Mouse (Mus musculus): ENCODE results near the gene Spry2. TPM values are rescaled to one million over a fixed set of nuclear protein-coding genes. Genes with fewer than 3 reads are reported as not detected.

Gene Spry2
- polyA plus RNA-seq, 1 experiment from 2014 or later: 71.3 TPM

DNA sequence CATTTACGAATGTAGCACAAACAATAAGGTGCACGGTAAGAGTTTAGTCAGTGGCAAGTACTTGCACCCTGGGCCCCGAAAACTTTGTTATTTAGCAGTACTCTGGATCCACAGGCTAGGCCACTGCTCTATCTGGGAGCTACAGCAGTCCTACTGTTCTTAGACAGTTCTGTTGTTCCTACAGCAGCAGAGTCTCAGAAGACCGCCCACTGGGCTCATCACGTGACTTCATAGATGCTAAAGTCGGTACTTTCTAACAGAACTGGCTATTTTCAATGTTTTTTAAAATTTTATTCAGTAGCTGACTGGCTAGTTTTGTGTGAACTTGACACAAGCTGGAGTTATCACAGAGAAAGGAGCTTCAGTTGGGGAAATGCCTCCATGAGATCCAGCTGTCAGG is 11.4 kb downstream of the Spry2 start:
- H3K4me2 ChIP-seq (ENCODE audit: low read depth, severe bottlenecking): no peak overlapping the region
- WGBS: 83% methylated on average over 6 of the region's 6 CpGs
- no peak overlapping the region for H3K27ac ChIP-seq (replicated peaks; ENCODE audit: low read depth, low read length)
- H3K9me3 ChIP-seq (ENCODE audit: control insufficient read depth, low read length): no peaks in the 10 kb centered on the region
- H3K9ac ChIP-seq (ENCODE audit: low read length): no peak overlapping the region
- H3K36me3 ChIP-seq (ENCODE audit: control insufficient read depth, insufficient read depth, low read length): no peaks in the 10 kb centered on the region
- H3K4me1 ChIP-seq (ENCODE audit: control insufficient read depth, insufficient read depth, low read length): no peaks in the 10 kb centered on the region
- ATAC-seq (ENCODE audit: insufficient number of reproducible peaks, low FRiP score, low TSS enrichment, low read depth): no peak
- DNase-seq (ENCODE audit: low spot score): no peak
- H3K27me3 ChIP-seq (ENCODE audit: control insufficient read depth, insufficient read depth, low read length): no peaks in the 10 kb centered on the region
- H3K4me3 ChIP-seq (ENCODE audit: low read depth, low read length): no peak overlapping the region

DNA sequence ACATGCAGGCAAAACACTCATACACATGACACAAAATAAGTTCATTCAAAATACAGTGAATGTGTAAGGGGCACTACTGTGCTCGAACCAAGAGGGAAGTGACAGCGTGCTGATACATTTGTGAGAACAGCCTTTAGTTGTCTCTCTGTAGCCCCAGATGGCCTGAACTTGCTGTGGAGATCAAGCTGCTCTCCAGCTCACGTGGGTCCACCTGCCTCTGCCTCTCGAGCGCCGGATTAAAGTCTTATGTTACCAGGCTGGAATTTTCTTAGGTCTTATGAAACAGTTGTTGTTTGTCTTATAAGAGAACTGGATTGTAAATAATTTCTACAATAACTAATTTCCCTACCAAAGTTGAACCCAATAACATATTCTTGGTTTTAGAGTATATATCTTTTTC is 13.4 kb downstream of the Spry2 start:
- no peaks in the 10 kb centered on the region for H3K27me3 ChIP-seq (ENCODE audit: control insufficient read depth, insufficient read depth, low read length)
- WGBS: 84% methylated on average over 6 of the region's 6 CpGs
- no peaks in the 10 kb centered on the region for H3K4me1 ChIP-seq (ENCODE audit: control insufficient read depth, insufficient read depth, low read length)
- no peaks in the 10 kb centered on the region for H3K36me3 ChIP-seq (ENCODE audit: control insufficient read depth, insufficient read depth, low read length)
- H3K4me3 ChIP-seq (ENCODE audit: low read depth, low read length): no peak overlapping the region
- no peak overlapping the region for H3K9ac ChIP-seq (ENCODE audit: low read length)
- DNase-seq (ENCODE audit: low spot score) (no peak), ATAC-seq (ENCODE audit: insufficient number of reproducible peaks, low FRiP score, low TSS enrichment, low read depth) (peak; percentile 31; the same call in 1 of the 2 replicates)
- no peak overlapping the region for H3K4me2 ChIP-seq (ENCODE audit: low read depth, severe bottlenecking)
- no peak overlapping the region for H3K27ac ChIP-seq (replicated peaks; ENCODE audit: low read depth, low read length)
- no peaks in the 10 kb centered on the region for H3K9me3 ChIP-seq (ENCODE audit: control insufficient read depth, low read length)

DNA sequence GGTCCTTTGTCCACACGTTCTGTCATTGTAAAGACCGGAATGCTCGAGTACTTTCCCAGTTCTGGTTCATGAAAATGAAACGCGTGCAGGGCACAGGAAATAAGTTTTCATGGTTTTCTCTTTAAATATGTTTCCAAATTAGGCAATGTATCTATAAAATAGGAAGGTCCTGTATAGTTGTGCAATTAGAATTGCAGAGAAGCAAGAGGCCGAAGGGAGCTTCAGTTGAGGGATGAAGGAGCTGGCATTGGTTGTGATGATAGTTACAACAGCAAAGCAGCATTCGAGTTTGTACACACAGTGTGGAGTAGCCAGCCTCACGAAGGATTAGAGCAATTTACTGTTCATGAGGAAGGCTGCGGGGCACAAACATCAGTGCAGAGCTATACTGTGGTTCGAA is 18.3 kb downstream of the Spry2 start:
- H3K9me3 ChIP-seq (ENCODE audit: control insufficient read depth, low read length): no peaks in the 10 kb centered on the region
- no peak overlapping the region for H3K27ac ChIP-seq (replicated peaks; ENCODE audit: low read depth, low read length)
- H3K36me3 ChIP-seq (ENCODE audit: control insufficient read depth, insufficient read depth, low read length): no peaks in the 10 kb centered on the region
- WGBS: 87% methylated on average over 10 of the region's 10 CpGs
- DNase-seq (ENCODE audit: low spot score) (no peak), ATAC-seq (ENCODE audit: insufficient number of reproducible peaks, low FRiP score, low TSS enrichment, low read depth) (no peak)
- H3K9ac ChIP-seq (ENCODE audit: low read length): no peak overlapping the region
- H3K4me3 ChIP-seq (ENCODE audit: low read depth, low read length): no peak overlapping the region
- no peaks in the 10 kb centered on the region for H3K27me3 ChIP-seq (ENCODE audit: control insufficient read depth, insufficient read depth, low read length)
- H3K4me1 ChIP-seq (ENCODE audit: control insufficient read depth, insufficient read depth, low read length): no peaks in the 10 kb centered on the region; the same call in 1 of the 2 replicates
- H3K4me2 ChIP-seq (ENCODE audit: low read depth, severe bottlenecking): no peak overlapping the region

GRCm38 (mm10) chr14:105876375-105876774 is 20.2 kb downstream of the Spry2 start:
- H3K9ac ChIP-seq (ENCODE audit: low read length): no peak overlapping the region

DNA sequence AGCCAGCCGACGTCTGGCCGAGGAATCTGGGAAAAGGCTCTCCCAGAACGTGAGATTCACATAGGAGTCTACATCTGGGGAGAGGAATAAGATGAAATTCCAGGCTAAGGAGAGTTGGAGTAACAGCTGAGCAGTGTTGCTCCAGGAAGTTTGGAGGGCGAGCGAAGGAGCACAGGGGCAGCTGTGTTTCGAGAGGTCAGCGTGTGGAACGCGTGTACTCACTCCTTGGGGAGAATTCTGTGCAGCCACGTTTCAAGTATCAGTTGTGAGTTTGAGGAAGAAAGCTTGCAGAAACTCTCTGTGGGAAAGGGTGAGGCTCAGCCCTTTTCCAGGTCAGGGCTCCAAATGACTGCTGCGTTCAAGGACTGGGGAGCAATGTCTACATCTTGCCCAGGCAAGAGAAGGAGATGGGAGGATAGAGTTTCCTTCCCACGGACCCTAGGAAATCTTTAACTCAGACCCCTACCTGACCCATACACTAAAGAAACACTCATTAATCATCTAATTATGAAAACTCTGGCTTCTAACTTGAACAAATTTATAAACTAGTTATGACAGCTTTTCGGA is 26.2 kb downstream of the Spry2 start:
- Histone ChIP-seq H3K27me3 (ENCODE audit: control insufficient read depth, insufficient read depth, low read length) (no peaks in the 10 kb centered on the region), H3K27ac (replicated peaks; ENCODE audit: low read depth, low read length) (0 out of 2 replicates have a peak overlapping the region, but pooled peaks have one; percentile 0), H3K9me3 (ENCODE audit: control insufficient read depth, low read length) (no peaks in the 10 kb centered on the region), H3K4me3 (ENCODE audit: low read depth, low read length) (no peak overlapping the region), H3K4me1 (ENCODE audit: control insufficient read depth, insufficient read depth, low read length) (0 out of 2 replicates have a peak, but pooled peaks cover 2% of the 10 kb centered on the region), H3K9ac (ENCODE audit: low read length) (no peak overlapping the region), H3K4me2 (ENCODE audit: low read depth, severe bottlenecking) (no peak overlapping the region), H3K36me3 (ENCODE audit: control insufficient read depth, insufficient read depth, low read length) (no peaks in the 10 kb centered on the region)
- DNase-seq (ENCODE audit: low spot score): peak; percentile 33
- WGBS: 69% methylated on average over 14 of the region's 14 CpGs
- peak; percentile 17; the same call in 1 of the 2 replicates for ATAC-seq (ENCODE audit: insufficient number of reproducible peaks, low FRiP score, low TSS enrichment, low read depth)

More at GRCm38 (mm10) chr14:105876375-105876774, 20.2 kb downstream of the Spry2 start:
- Histone ChIP-seq H3K4me2 (ENCODE audit: low read depth, severe bottlenecking) (no peak overlapping the region), H3K36me3 (ENCODE audit: control insufficient read depth, insufficient read depth, low read length) (no peaks in the 10 kb centered on the region), H3K4me1 (ENCODE audit: control insufficient read depth, insufficient read depth, low read length) (no peaks in the 10 kb centered on the region; the same call in 1 of the 2 replicates), H3K9me3 (ENCODE audit: control insufficient read depth, low read length) (no peaks in the 10 kb centered on the region), H3K4me3 (ENCODE audit: low read depth, low read length) (no peak overlapping the region), H3K27me3 (ENCODE audit: control insufficient read depth, insufficient read depth, low read length) (no peaks in the 10 kb centered on the region), H3K27ac (replicated peaks; ENCODE audit: low read depth, low read length) (no peak overlapping the region)
- ATAC-seq (ENCODE audit: insufficient number of reproducible peaks, low FRiP score, low TSS enrichment, low read depth) (no peak), DNase-seq (ENCODE audit: low spot score) (no peak)
- WGBS: 64% methylated on average over 7 of the region's 7 CpGs

DNA sequence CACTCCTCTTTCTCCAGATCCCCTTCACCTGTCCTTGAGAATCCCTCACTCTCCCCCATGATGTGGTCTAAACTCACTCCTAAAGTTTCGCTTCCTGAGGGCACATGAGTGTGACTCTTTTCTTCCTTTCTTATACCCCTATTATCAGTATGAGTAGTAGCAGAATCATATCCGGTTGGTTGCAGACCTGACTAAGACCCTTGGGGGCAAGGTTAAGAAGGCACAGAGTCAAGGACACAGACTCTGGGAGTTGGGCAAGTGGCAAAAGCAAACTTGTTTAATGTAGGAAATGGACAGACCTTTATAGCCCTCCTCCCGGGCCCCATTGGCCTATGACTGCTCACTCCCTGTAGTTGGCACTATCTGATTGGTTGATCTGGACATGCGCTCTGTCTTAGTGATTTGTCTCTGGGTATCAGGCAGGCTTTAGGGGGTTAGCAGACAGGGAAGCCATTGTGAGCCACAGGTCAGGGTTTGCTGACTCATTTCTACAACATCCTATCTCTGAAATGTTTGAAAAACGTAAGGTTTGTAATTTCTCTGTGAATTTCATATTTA is 31.2 kb downstream of the Spry2 start:
- ATAC-seq (ENCODE audit: insufficient number of reproducible peaks, low FRiP score, low TSS enrichment, low read depth): no peak
- Histone ChIP-seq H3K36me3 (ENCODE audit: control insufficient read depth, insufficient read depth, low read length) (no peaks in the 10 kb centered on the region), H3K27ac (replicated peaks; ENCODE audit: low read depth, low read length) (no peak overlapping the region), H3K27me3 (ENCODE audit: control insufficient read depth, insufficient read depth, low read length) (no peaks in the 10 kb centered on the region), H3K9me3 (ENCODE audit: control insufficient read depth, low read length) (no peaks in the 10 kb centered on the region; the same call in 1 of the 2 replicates), H3K4me2 (ENCODE audit: low read depth, severe bottlenecking) (no peak overlapping the region), H3K9ac (ENCODE audit: low read length) (no peak overlapping the region), H3K4me3 (ENCODE audit: low read depth, low read length) (no peak overlapping the region), H3K4me1 (ENCODE audit: control insufficient read depth, insufficient read depth, low read length) (0 out of 2 replicates have a peak, but pooled peaks cover under 1% of the 10 kb centered on the region)
- WGBS: 89% methylated on average over 5 of the region's 5 CpGs
- peak; percentile 14 for DNase-seq (ENCODE audit: low spot score)

DNA sequence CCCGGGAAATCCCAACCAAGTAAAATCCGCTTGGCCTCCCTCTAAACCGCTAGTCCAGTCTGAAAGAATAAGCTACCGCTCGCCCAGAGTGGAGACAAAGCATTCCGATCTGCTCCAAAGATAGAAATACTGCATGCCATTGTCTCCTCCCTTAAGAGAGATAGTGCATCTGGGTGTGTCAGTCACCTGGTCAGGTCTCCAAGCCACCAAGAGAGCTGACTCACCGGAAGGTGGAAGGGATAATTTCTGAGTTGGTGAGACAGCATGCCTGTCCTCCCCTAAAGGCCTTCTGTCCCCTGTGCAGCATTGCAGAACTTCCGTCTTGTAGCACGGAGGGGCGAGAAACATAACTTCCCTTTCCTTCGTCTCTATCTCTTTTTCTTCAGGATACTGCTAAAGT is 34.4 kb downstream of the Spry2 start:
- ATAC-seq (ENCODE audit: insufficient number of reproducible peaks, low FRiP score, low TSS enrichment, low read depth) (no peak), DNase-seq (ENCODE audit: low spot score) (no peak)
- no peak overlapping the region for H3K27ac ChIP-seq (replicated peaks; ENCODE audit: low read depth, low read length)
- no peak overlapping the region for H3K9ac ChIP-seq (ENCODE audit: low read length)
- no peaks in the 10 kb centered on the region; the same call in 1 of the 2 replicates for H3K9me3 ChIP-seq (ENCODE audit: control insufficient read depth, low read length)
- WGBS: 81% methylated on average over 11 of the region's 11 CpGs
- no peaks in the 10 kb centered on the region for H3K27me3 ChIP-seq (ENCODE audit: control insufficient read depth, insufficient read depth, low read length)
- no peaks in the 10 kb centered on the region for H3K4me1 ChIP-seq (ENCODE audit: control insufficient read depth, insufficient read depth, low read length)
- no peaks in the 10 kb centered on the region for H3K36me3 ChIP-seq (ENCODE audit: control insufficient read depth, insufficient read depth, low read length)
- no peak overlapping the region for H3K4me3 ChIP-seq (ENCODE audit: low read depth, low read length)
- no peak overlapping the region for H3K4me2 ChIP-seq (ENCODE audit: low read depth, severe bottlenecking)

DNA sequence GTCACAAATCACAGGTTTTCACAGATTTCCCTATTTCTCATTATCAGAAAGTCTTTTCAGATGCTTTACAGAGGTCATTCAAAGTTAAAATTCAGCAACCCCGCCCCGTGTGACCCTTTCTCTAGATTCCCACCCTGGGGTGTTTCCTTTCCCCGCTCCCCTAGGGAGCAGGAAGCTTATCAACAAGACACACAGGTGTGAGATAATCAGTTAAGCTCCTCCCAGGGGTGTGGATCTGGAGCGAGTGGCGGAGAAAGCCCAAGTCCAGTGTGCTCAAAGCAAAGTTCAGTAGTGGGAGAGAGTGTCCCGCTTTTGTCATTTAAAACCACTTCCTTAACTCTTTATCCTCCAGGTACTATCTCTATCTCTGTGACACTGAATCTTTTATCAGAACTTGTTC is 35.7 kb downstream of the Spry2 start:
- DNase-seq (ENCODE audit: low spot score) (no peak), ATAC-seq (ENCODE audit: insufficient number of reproducible peaks, low FRiP score, low TSS enrichment, low read depth) (no peak)
- H3K9me3 ChIP-seq (ENCODE audit: control insufficient read depth, low read length): no peaks in the 10 kb centered on the region; the same call in 1 of the 2 replicates
- H3K27me3 ChIP-seq (ENCODE audit: control insufficient read depth, insufficient read depth, low read length): no peaks in the 10 kb centered on the region
- WGBS: 45% methylated on average over 6 of the region's 6 CpGs
- H3K27ac ChIP-seq (replicated peaks; ENCODE audit: low read depth, low read length): no peak overlapping the region
- H3K36me3 ChIP-seq (ENCODE audit: control insufficient read depth, insufficient read depth, low read length): no peaks in the 10 kb centered on the region
- H3K9ac ChIP-seq (ENCODE audit: low read length): no peak overlapping the region
- no peaks in the 10 kb centered on the region for H3K4me1 ChIP-seq (ENCODE audit: control insufficient read depth, insufficient read depth, low read length)
- H3K4me3 ChIP-seq (ENCODE audit: low read depth, low read length): no peak overlapping the region
- no peak overlapping the region for H3K4me2 ChIP-seq (ENCODE audit: low read depth, severe bottlenecking)
